Mouse (Mus musculus) CD8-positive naive resting alpha-beta T cell, adult 2 months (primary cell): Measurements from ENCODE around the gene Kif13a.

Experiments used
- DNase-seq, 2 experiments: peaks; one replicate each; pipeline ENCODE4 v3.0.0; 2022; ENCODE audit warnings: low read depth in 2 of 2, low spot score in 2 of 2

Gene Kif13a

GRCm38 (mm10) chr13:46786064-46786561 lies 143.6 kb downstream of the Kif13a start:
- no peak for DNase-seq

GRCm38 (mm10) chr13:46780379-46780778 lies 149.3 kb downstream of the Kif13a start:
- DNase-seq: no peak

- peak; percentile 59 to 71 for DNase-seq
These were observed 149.8 kb downstream of the Kif13a start for GRCm38 (mm10) chr13:46779831-46780230.

GRCm38 (mm10) chr13:46777461-46777860 lies 152.2 kb downstream of the Kif13a start:
- no peak for DNase-seq

- DNase-seq: no peak
These were observed 152.9 kb downstream of the Kif13a start for GRCm38 (mm10) chr13:46776636-46777305.

GRCm38 (mm10) chr13:46774998-46775397 lies 154.7 kb downstream of the Kif13a start:
- no peak for DNase-seq

- no peak for DNase-seq
These were observed 157.1 kb downstream of the Kif13a start for GRCm38 (mm10) chr13:46772581-46772980.

GRCm38 (mm10) chr13:46765361-46765760 lies 164.3 kb downstream of the Kif13a start:
- no peak for DNase-seq

GRCm38 (mm10) chr13:46763210-46763609 lies 166.5 kb downstream of the Kif13a start:
- DNase-seq: no peak

- DNase-seq: no peak
These were observed 168.7 kb downstream of the Kif13a start for GRCm38 (mm10) chr13:46760921-46761320.

- DNase-seq: no peak
These were observed 170.3 kb downstream of the Kif13a start for GRCm38 (mm10) chr13:46759281-46759809.

- DNase-seq: no peak
These were observed 171.0 kb downstream of the Kif13a start for GRCm38 (mm10) chr13:46758627-46759026.

GRCm38 (mm10) chr13:46757946-46758345 lies 171.7 kb downstream of the Kif13a start:
- no peak for DNase-seq

GRCm38 (mm10) chr13:46753294-46753693 lies 176.4 kb downstream of the Kif13a start:
- no peak for DNase-seq

GRCm38 (mm10) chr13:46752566-46753229 lies 177.0 kb downstream of the Kif13a start:
- no peak for DNase-seq

- no peak for DNase-seq
These were observed 181.4 kb downstream of the Kif13a start for GRCm38 (mm10) chr13:46748138-46748873.

- DNase-seq: no peak
These were observed 185.8 kb downstream of the Kif13a start for GRCm38 (mm10) chr13:46743821-46744220.

GRCm38 (mm10) chr13:46742367-46742766 lies 187.3 kb downstream of the Kif13a start:
- no peak for DNase-seq

- DNase-seq: no peak
These were observed 190.2 kb downstream of the Kif13a start for GRCm38 (mm10) chr13:46739426-46739825.

GRCm38 (mm10) chr13:46737482-46737881 lies 192.2 kb downstream of the Kif13a start:
- no peak for DNase-seq

GRCm38 (mm10) chr13:46736479-46736865 lies 193.2 kb downstream of the Kif13a start:
- peak in 1 of 2 experiments; percentile 46 for DNase-seq
